Mouse (Mus musculus) thymus, postnatal 25 days (tissue): Measurements from ENCODE around the gene Ripor3.

Experiments used
- DNase-seq: peaks from one replicate; pipeline ENCODE4 v3.0.0; 2022

Gene Ripor3

GRCm38 (mm10) chr2:168026467-168026866, 16.0 kb upstream of the Ripor3 start:
- no peak for DNase-seq

- DNase-seq, result no peak
Measured at GRCm38 (mm10) chr2:168025882-168026281, 15.5 kb upstream of the Ripor3 start.

- DNase-seq, result no peak
Measured at GRCm38 (mm10) chr2:168025174-168025573, 14.8 kb upstream of the Ripor3 start.

GRCm38 (mm10) chr2:168023763-168024402, 13.5 kb upstream of the Ripor3 start:
- DNase-seq, result no peak

- no peak for DNase-seq
Measured at GRCm38 (mm10) chr2:168019201-168019715, 8.8 kb upstream of the Ripor3 start.

GRCm38 (mm10) chr2:168016951-168017391, 6.6 kb upstream of the Ripor3 start:
- peak; percentile 68 for DNase-seq

- no peak for DNase-seq
Measured at GRCm38 (mm10) chr2:168010893-168011292, 475 bp upstream of the Ripor3 start.

- no peak for DNase-seq
Measured at GRCm38 (mm10) chr2:168008132-168008531, 2.3 kb downstream of the Ripor3 start.

- no peak for DNase-seq
Measured at GRCm38 (mm10) chr2:168006489-168006888, 3.9 kb downstream of the Ripor3 start.

- DNase-seq, result no peak
Measured at GRCm38 (mm10) chr2:168005616-168006015, 4.8 kb downstream of the Ripor3 start.

GRCm38 (mm10) chr2:168005005-168005404, 5.4 kb downstream of the Ripor3 start:
- DNase-seq, result no peak

GRCm38 (mm10) chr2:168004369-168004768, 6.0 kb downstream of the Ripor3 start:
- no peak for DNase-seq

- no peak for DNase-seq
Measured at GRCm38 (mm10) chr2:168003431-168003830, 7.0 kb downstream of the Ripor3 start.

- DNase-seq, result no peak
Measured at GRCm38 (mm10) chr2:168002884-168003283, 7.5 kb downstream of the Ripor3 start.

GRCm38 (mm10) chr2:168002188-168002587, 8.2 kb downstream of the Ripor3 start:
- DNase-seq, result no peak

- no peak for DNase-seq
Measured at GRCm38 (mm10) chr2:167999145-167999743, 11.2 kb downstream of the Ripor3 start.

- DNase-seq, result no peak
Measured at GRCm38 (mm10) chr2:167997562-167997961, 12.9 kb downstream of the Ripor3 start.

GRCm38 (mm10) chr2:167996672-167997215, 13.7 kb downstream of the Ripor3 start:
- no peak for DNase-seq

- DNase-seq, result no peak
Measured at GRCm38 (mm10) chr2:167995870-167996635, 14.4 kb downstream of the Ripor3 start.

- no peak for DNase-seq
Measured at GRCm38 (mm10) chr2:167993260-167993659, 17.2 kb downstream of the Ripor3 start.

- peak; percentile 27 for DNase-seq
Measured at GRCm38 (mm10) chr2:167989310-167989709, 21.1 kb downstream of the Ripor3 start.

GRCm38 (mm10) chr2:167987640-167988039, 22.8 kb downstream of the Ripor3 start:
- DNase-seq, result no peak

- peak; percentile 42 for DNase-seq
Measured at GRCm38 (mm10) chr2:167986762-167987161, 23.7 kb downstream of the Ripor3 start.
